Mouse (Mus musculus) G1E (cell line): ENCODE results near the gene Gm32742. TPM values are rescaled to one million over a fixed set of nuclear protein-coding genes. Genes with fewer than 3 reads are reported as not detected.
"Not testable (repeated sequence)": the region's sequence is repeated elsewhere in the genome, so short reads cannot be mapped to it uniquely, and the experiment has no call there.

Experiments used
- ATAC-seq: 2 replicates; pipeline ENCODE4 v1.8.0; 2016; ENCODE audit warnings: mild to moderate bottlenecking; ENCODE audit not compliant: insufficient number of reproducible peaks, poor library complexity, low FRiP score, severe bottlenecking; ENCODE audit errors: extremely low read depth
- DNase-seq: peaks from one replicate; pipeline ENCODE4 v3.0.0; 2012; ENCODE audit warnings: low spot score
- H3K27me3 ChIP-seq: 2 replicates; pipeline ENCODE4 v1.6.1; 2012; ENCODE audit warnings: mild to moderate bottlenecking, low read length, inconsistent platforms; ENCODE audit not compliant: insufficient read depth
- H3K36me3 ChIP-seq: replicated peaks from 2 replicates; pipeline ENCODE3; 2012; ENCODE audit warnings: mild to moderate bottlenecking, inconsistent platforms
- H3K4me1 ChIP-seq: 2 replicates; pipeline ENCODE4 v1.6.1; 2012; ENCODE audit warnings: low read depth, low read length, inconsistent platforms, mixed read lengths; ENCODE audit not compliant: insufficient read depth
- H3K4me3 ChIP-seq: 2 replicates; pipeline ENCODE4 v1.5.1; 2012; ENCODE audit warnings: low read depth, mild to moderate bottlenecking, inconsistent platforms, low read length, moderate library complexity, mixed read lengths
- H3K9me3 ChIP-seq: replicated peaks from 2 replicates; pipeline ENCODE4 v1.6.1; 2012; ENCODE audit warnings: inconsistent platforms
- CTCF ChIP-seq: IDR thresholded peaks from 2 replicates; pipeline ENCODE4 v1.5.1; 2012; ENCODE audit warnings: low read depth, low read length, inconsistent platforms, mixed read lengths
- GATA1 ChIP-seq: IDR thresholded peaks from 2 replicates; pipeline ENCODE4 v1.6.1; 2012; ENCODE audit warnings: borderline replicate concordance, low read length, inconsistent platforms, mixed read lengths
- GATA2 ChIP-seq: IDR thresholded peaks from 2 replicates; pipeline ENCODE4 v1.6.1; 2012; ENCODE audit warnings: low read depth, low read length, inconsistent platforms, borderline replicate concordance
- POLR2AphosphoS5 ChIP-seq: IDR thresholded peaks from 2 replicates; pipeline ENCODE4 v1.6.1; 2012; ENCODE audit warnings: low read depth, low read length, inconsistent platforms; ENCODE audit not compliant: insufficient replicate concordance
- TAL1 ChIP-seq: conservative IDR thresholded peaks from 2 replicates; pipeline ENCODE4 v1.6.1; 2012; ENCODE audit warnings: low read depth, low read length, inconsistent platforms, mixed read lengths
- polyA plus RNA-seq: library from polyadenylated mRNA; stranded (reverse); fragments of >175 nt; gene quantifications from 2 replicates; pipeline ENCODE4 v1.2.3, GENCODE M21; 2012
- total RNA-seq, 2 experiments: library from RNA; stranded (forward) in 1 of 2; stranded (reverse) in 1 of 2; fragments of 200-1000 nt in 1 of 2; fragments of >200 nt in 1 of 2; fragmentation: Nextera tagmentation in 1 of 2; gene quantifications; 2 replicates each; pipeline ENCODE4 v1.2.3; 2014 to 2017

Gene Gm32742
- total and polyA plus RNA-seq, 3 experiments, result 0.11 to 0.15 (median 0.13) TPM

DNA sequence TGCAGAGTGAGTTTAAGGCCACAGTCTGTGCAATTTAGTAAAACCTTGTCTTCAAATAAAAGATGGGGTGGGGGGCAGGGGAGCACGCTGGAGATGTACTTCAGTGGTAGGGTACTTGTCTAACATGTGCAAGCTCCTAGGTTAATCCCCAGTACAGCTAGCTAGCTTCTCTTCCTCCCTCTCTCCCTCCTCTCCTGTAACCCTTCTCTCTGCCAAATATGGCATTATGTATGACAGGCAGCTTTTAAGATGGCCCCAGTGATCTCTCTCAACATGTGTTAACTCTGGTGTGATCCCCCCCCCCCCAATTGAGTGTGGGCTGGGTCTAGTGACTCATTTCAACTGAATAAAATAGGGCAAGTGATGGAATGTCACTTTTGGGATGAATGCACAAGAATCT is 21.9 kb downstream of the Gm32742 start:
- Histone ChIP-seq H3K4me3 (no peak overlapping the region), H3K9me3 (peaks cover 4% of the 10 kb centered on the region; the same call in 1 of the 2 replicates), H3K27me3 (peaks cover 41% of the 10 kb centered on the region), H3K4me1 (peaks cover 4% of the 10 kb centered on the region; the same call in 1 of the 2 replicates), H3K36me3 (no peaks in the 10 kb centered on the region)
- TF ChIP-seq POLR2AphosphoS5 (no peak), CTCF (no peak), GATA2 (no peak), TAL1 (no peak), GATA1 (no peak)
- ATAC-seq (no peak), DNase-seq (no peak)

GRCm38 (mm10) chr9:51140711-51141110 is 24.6 kb downstream of the Gm32742 start:
- Histone ChIP-seq H3K4me1 (peaks cover 18% of the 10 kb centered on the region), H3K27me3 (peaks cover 27% of the 10 kb centered on the region), H3K9me3 (peaks cover 4% of the 10 kb centered on the region; the same call in 1 of the 2 replicates), H3K4me3 (no peak overlapping the region), H3K36me3 (no peaks in the 10 kb centered on the region)
- DNase-seq (no peak), ATAC-seq (no peak)
- TF ChIP-seq POLR2AphosphoS5, result no peak
- no peak for TF ChIP-seq TAL1
- TF ChIP-seq CTCF, result no peak
- no peak for TF ChIP-seq GATA1
- no peak for TF ChIP-seq GATA2

DNA sequence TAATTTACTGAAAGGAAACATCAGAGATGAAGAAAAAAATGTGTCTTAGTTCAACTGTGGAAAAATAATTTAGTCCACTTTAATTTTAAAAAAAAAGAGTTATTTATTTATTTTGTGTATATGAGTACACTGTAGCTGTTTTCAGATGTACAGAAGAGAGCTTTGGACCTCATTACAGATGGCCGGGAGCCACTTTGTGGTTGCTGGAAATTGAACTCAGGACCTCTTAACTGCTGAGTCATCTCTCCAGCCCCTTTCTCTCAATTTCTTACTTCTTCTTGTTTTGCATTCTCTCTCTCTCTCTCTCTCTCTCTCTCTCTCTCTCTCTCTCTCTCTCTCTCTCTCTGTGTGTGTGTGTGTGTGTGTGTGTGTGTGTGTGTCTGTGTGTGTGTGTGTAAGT is 25.9 kb downstream of the Gm32742 start:
- not testable (repeated sequence) for ATAC-seq, DNase-seq, H3K4me3 ChIP-seq, H3K36me3 ChIP-seq, H3K9me3 ChIP-seq
- Histone ChIP-seq H3K27me3 (peaks cover 28% of the 10 kb centered on the region), H3K4me1 (peaks cover 18% of the 10 kb centered on the region)

DNA sequence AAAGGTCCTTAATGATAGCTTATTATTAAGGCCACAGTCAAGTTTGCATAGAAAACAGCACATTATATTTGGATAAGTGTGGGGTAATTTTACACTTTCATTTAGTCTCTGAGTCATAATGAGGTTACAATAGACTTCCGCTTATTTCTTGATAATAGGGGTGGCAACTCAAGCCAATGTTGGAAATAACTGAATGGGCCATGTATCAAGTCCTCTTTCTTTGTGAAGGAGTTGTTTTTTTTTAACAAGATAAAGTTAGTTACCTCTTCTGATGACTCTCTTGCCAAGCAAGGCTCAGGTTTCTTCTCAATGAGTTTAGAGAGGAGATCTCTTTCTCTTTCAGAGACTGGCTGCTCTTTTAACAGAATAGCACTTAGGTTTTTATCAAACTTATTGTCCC is 27.0 kb downstream of the Gm32742 start:
- ATAC-seq, result no peak
- H3K27me3 ChIP-seq, result peaks cover 26% of the 10 kb centered on the region
- H3K9me3 ChIP-seq, result no peaks in the 10 kb centered on the region
- DNase-seq, result no peak
- TF ChIP-seq GATA2 (no peak), TAL1 (no peak), CTCF (no peak), GATA1 (no peak), POLR2AphosphoS5 (no peak)
- H3K4me3 ChIP-seq, result no peak overlapping the region
- H3K4me1 ChIP-seq, result peaks cover 19% of the 10 kb centered on the region
- H3K36me3 ChIP-seq, result no peaks in the 10 kb centered on the region

GRCm38 (mm10) chr9:51137836-51138235 is 27.5 kb downstream of the Gm32742 start:
- ATAC-seq (no peak), DNase-seq (no peak)
- no peaks in the 10 kb centered on the region for H3K36me3 ChIP-seq
- no peak for TF ChIP-seq GATA1
- no peak for TF ChIP-seq GATA2
- TF ChIP-seq TAL1, result no peak
- TF ChIP-seq CTCF, result no peak
- TF ChIP-seq POLR2AphosphoS5, result no peak
- peaks cover 21% of the 10 kb centered on the region for H3K27me3 ChIP-seq
- peaks cover 19% of the 10 kb centered on the region for H3K4me1 ChIP-seq
- H3K9me3 ChIP-seq, result no peaks in the 10 kb centered on the region
- no peak overlapping the region for H3K4me3 ChIP-seq

DNA sequence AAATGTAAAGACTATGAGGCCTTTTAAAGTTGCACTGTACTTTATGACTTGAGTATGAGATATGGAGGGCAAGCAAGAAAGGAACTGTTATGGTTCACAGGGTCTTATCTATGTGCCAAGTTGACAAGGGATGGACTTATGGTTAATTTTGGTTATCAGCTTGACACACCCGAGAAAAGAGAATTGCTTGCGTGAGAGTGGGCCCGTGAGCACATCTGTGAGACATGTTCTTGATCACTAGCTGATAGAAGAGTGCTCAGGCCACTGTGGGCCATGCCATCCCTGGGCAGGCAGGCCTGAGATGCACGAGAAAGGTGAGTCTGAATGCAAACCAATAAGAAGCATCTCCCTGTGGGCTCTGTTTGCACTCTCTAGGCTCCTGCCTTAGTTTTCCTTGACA is 27.9 kb downstream of the Gm32742 start:
- Histone ChIP-seq H3K9me3 (no peaks in the 10 kb centered on the region), H3K4me1 (peaks cover 19% of the 10 kb centered on the region), H3K27me3 (peaks cover 20% of the 10 kb centered on the region), H3K36me3 (no peaks in the 10 kb centered on the region), H3K4me3 (no peak overlapping the region)
- DNase-seq, result no peak
- TF ChIP-seq GATA2 (no peak), TAL1 (no peak), POLR2AphosphoS5 (no peak), GATA1 (no peak), CTCF (no peak)
- ATAC-seq, result no peak

- Histone ChIP-seq H3K27me3 (peaks cover 20% of the 10 kb centered on the region), H3K4me1 (peaks cover 19% of the 10 kb centered on the region), H3K9me3 (no peaks in the 10 kb centered on the region), H3K4me3 (no peak overlapping the region), H3K36me3 (no peaks in the 10 kb centered on the region)
- TF ChIP-seq CTCF (peak; percentile 65), GATA1 (no peak)
- peak; percentile 49 for ATAC-seq
- no peak for DNase-seq
These were observed 28.3 kb downstream of the Gm32742 start for GRCm38 (mm10) chr9:51136985-51137384.
